Mouse (Mus musculus) myocyte (in vitro differentiated cells): ENCODE data around the gene Srrm3.
A peak's percentile ranks its signal among the peaks of the same experiment; 100 is the strongest.

Source experiments
- CEBPB ChIP-seq: IDR thresholded peaks from 2 replicates; pipeline ENCODE4 v1.6.1; 2011; ENCODE audit warnings: mild to moderate bottlenecking, moderate library complexity; ENCODE audit not compliant: poor library complexity, insufficient read depth, severe bottlenecking
- E2F4 ChIP-seq: IDR thresholded peaks from one replicate; pipeline ENCODE4 v1.6.1; 2011; ENCODE audit warnings: mild to moderate bottlenecking, control low read depth, moderate library complexity; ENCODE audit not compliant: insufficient read depth
- MAX ChIP-seq: IDR thresholded peaks from one replicate; pipeline ENCODE4 v1.6.1; 2011; ENCODE audit warnings: low read depth, mild to moderate bottlenecking, control low read depth
- MYOD1 ChIP-seq, 3 experiments: IDR thresholded peaks; one replicate each; pipeline ENCODE4 v1.6.1; 2011; ENCODE audit warnings: control low read depth in 2 of 3, low read depth in 2 of 3, mild to moderate bottlenecking in 2 of 3, moderate library complexity in 1 of 3; ENCODE audit not compliant: insufficient read length in 2 of 3, control insufficient read depth in 1 of 3
- MYOG ChIP-seq, 3 experiments: IDR thresholded peaks; one replicate each; pipeline ENCODE4 v1.6.1; 2011; ENCODE audit warnings: control low read depth in 2 of 3, low read depth in 2 of 3, mild to moderate bottlenecking in 2 of 3; ENCODE audit not compliant: insufficient read length in 2 of 3, control insufficient read depth in 1 of 3, insufficient read depth in 1 of 3
- POLR2A ChIP-seq: IDR thresholded peaks from one replicate; pipeline ENCODE4 v1.6.1; 2011; ENCODE audit warnings: low read depth, mild to moderate bottlenecking, control low read depth, moderate library complexity; ENCODE audit not compliant: insufficient read length
- POLR2AphosphoS2 ChIP-seq: IDR thresholded peaks from one replicate; pipeline ENCODE4 v1.6.1; 2011; ENCODE audit warnings: low read depth, control low read depth; ENCODE audit not compliant: insufficient read length
- SRF ChIP-seq: IDR thresholded peaks from one replicate; pipeline ENCODE4 v1.6.1; 2011; ENCODE audit warnings: low read depth; ENCODE audit not compliant: control insufficient read depth, insufficient read length
- TCF12 ChIP-seq: IDR thresholded peaks from one replicate; pipeline ENCODE4 v1.6.1; 2011; ENCODE audit warnings: mild to moderate bottlenecking, control low read depth; ENCODE audit not compliant: poor library complexity, insufficient read depth, severe bottlenecking
- TCF3 ChIP-seq: IDR thresholded peaks from one replicate; pipeline ENCODE4 v1.6.1; 2011; ENCODE audit warnings: low read depth, control low read depth; ENCODE audit not compliant: insufficient read length
- USF1 ChIP-seq: IDR thresholded peaks from one replicate; pipeline ENCODE4 v1.6.1; 2011; ENCODE audit warnings: low read depth, mild to moderate bottlenecking, control low read depth, moderate library complexity

DNA sequence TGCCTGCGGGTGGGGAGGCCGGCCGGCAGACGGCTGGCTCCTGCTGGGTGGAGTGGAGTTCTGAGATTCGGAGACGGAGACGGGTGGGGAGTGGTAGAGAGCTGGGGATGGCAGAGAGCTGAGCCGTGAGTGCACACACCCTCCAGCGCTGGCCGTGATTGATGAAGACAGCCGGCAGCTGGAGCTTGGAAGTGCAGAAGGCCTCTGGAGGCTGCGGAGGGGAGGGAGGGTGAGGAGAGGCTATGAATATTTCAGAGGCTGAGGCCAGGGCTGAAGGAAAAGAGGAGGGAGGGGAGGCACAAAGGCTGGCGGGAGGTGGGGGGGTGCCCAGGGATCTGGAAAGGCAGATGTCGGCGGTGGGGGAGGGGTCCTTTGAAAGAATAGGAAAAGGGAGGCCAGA is 44.3 kb downstream of the Srrm3 start:
- TF ChIP-seq POLR2A (no peak), USF1 (no peak), MAX (no peak), MYOG (IDR thresholded peaks at IDR 0.05; ENCODE audit: control insufficient read depth in 1 of 3, insufficient read depth in 1 of 3, insufficient read length in 2 of 3, low read depth in 2 of 3) (peak in 1 of 3 experiments; percentile 29), TCF3 (no peak), POLR2AphosphoS2 (no peak), MYOD1 (IDR thresholded peaks at IDR 0.05; ENCODE audit: control insufficient read depth in 1 of 3, insufficient read length in 2 of 3, low read depth in 2 of 3) (peak; percentile 27 to 89 (median 86)), E2F4 (no peak), SRF (no peak), TCF12 (no peak), CEBPB (no peak)
